Mouse (Mus musculus): Measurements from ENCODE around the gene Enoph1. TPM values are rescaled to one million over a fixed set of nuclear protein-coding genes. Genes with fewer than 3 reads are reported as not detected.

The Enoph1 gene
- polyA plus RNA-seq, 1 experiment: not detected

DNA sequence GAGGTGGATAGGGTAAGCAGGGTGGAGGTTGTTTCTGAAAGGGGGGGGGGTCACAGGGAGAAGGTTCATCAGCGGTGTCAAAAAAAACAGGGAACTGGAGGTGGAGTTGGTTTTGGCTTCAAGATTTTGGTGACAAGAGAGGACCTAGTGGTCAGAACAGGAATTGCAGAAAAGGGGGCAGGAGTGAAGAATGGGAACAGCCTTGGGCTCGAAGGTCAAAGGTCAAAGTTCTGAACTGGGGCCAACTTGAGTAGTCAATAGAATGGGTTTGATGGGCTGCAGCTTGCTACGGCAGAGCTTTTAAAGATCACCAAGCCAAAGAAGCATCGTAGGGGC is 32.8 kb upstream of the Enoph1 start:
- 83% methylated on average over 4 of the region's 4 CpGs for WGBS
- TF ChIP-seq CTCF (IDR thresholded peaks at IDR 0.05; ENCODE audit: insufficient read depth, low read depth, low read length) (no peak), POLR2A (IDR thresholded peaks at IDR 0.05; ENCODE audit: insufficient read depth, low read depth, low read length) (no peak)

DNA sequence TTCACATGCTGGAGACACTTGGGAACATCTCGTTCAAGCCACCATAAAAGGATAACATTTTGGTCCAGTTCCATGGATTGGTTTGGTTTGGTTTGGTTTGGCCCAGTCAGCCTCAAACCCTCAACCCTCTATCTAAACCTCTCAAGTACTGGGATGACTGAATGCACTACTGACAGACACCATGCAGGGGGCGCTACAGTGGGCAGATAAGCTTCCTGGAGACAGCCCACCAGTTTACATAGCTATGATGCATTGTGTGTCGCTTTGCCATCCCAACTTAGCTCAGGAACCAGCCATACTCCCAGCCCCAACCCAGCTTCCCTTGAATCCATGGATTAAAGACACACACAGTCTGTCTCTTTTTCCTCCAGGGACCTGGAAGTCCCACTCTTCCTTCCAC is 31.3 kb upstream of the Enoph1 start:
- Histone ChIP-seq H3K4me3 (ENCODE audit: insufficient read depth, low read depth, low read length) (no peak overlapping the region), H3K27ac (ENCODE audit: insufficient read depth, low read depth, low read length) (no peak overlapping the region), H3K4me1 (ENCODE audit: control insufficient read depth, insufficient read depth, low read length) (no peaks in the 10 kb centered on the region)
- no peak for TF ChIP-seq POLR2A (IDR thresholded peaks at IDR 0.05; ENCODE audit: insufficient read depth, low read depth, low read length)
- TF ChIP-seq CTCF (IDR thresholded peaks at IDR 0.05; ENCODE audit: insufficient read depth, low read depth, low read length): no peak
- 66% methylated on average over 3 of the region's 3 CpGs for WGBS

More for the DNA sequence above, 32.8 kb upstream of the Enoph1 start:
- H3K4me1 ChIP-seq (ENCODE audit: control insufficient read depth, insufficient read depth, low read length): no peaks in the 10 kb centered on the region
- no peak overlapping the region for H3K4me3 ChIP-seq (ENCODE audit: insufficient read depth, low read depth, low read length)
- H3K27ac ChIP-seq (ENCODE audit: insufficient read depth, low read depth, low read length): no peak overlapping the region

DNA sequence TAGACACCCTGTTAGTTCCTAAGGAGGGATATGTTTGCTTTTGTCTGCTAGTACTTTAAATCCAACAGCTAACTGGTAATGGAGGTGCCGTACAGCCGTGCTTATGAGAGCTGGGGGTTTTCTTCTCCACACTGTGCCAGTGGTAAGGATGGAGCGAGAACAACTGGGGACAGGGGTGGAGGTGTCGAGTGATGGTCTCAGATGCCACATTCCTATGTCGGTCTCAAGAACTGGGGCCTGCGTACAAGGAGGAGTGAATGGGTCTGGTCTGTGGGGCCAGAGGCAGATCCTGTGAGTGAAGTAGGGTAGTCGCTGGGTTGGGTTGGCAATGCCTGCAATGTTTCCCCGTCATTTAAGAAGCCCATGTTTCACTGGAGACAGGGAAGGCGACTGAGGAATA is 27.2 kb upstream of the Enoph1 start:
- no peaks in the 10 kb centered on the region for H3K4me1 ChIP-seq (ENCODE audit: control insufficient read depth, insufficient read depth, low read length)
- TF ChIP-seq POLR2A (IDR thresholded peaks at IDR 0.05; ENCODE audit: insufficient read depth, low read depth, low read length) (no peak), CTCF (IDR thresholded peaks at IDR 0.05; ENCODE audit: insufficient read depth, low read depth, low read length) (no peak)
- H3K27ac ChIP-seq (ENCODE audit: insufficient read depth, low read depth, low read length): no peak overlapping the region
- WGBS: 93% methylated on average over 9 of the region's 9 CpGs
- no peak overlapping the region for H3K4me3 ChIP-seq (ENCODE audit: insufficient read depth, low read depth, low read length)

DNA sequence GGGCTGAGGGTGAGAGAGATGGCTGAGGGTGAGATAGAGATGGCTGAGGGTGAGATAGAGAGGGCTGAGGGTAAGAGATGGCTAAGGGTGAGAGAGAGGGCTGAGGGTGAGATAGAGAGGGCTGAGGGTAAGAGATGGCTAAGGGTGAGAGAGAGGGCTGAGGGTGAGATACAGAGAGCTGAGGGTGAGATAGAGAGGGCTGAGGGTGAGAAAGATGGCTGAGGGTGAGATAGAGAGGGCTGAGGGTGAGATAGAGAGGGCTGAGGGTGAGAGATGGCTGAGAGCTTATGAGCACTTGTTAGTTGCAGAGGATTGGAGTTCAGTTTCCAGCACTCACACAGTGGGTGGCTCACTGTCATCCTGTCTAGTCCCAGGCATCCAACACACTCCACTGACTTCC is 19.7 kb upstream of the Enoph1 start:
- no peak overlapping the region for H3K27ac ChIP-seq (ENCODE audit: insufficient read depth, low read depth, low read length)
- H3K4me1 ChIP-seq (ENCODE audit: control insufficient read depth, insufficient read depth, low read length): peaks cover 3% of the 10 kb centered on the region
- TF ChIP-seq CTCF (IDR thresholded peaks at IDR 0.05; ENCODE audit: insufficient read depth, low read depth, low read length) (no peak), POLR2A (IDR thresholded peaks at IDR 0.05; ENCODE audit: insufficient read depth, low read depth, low read length) (no peak)

DNA sequence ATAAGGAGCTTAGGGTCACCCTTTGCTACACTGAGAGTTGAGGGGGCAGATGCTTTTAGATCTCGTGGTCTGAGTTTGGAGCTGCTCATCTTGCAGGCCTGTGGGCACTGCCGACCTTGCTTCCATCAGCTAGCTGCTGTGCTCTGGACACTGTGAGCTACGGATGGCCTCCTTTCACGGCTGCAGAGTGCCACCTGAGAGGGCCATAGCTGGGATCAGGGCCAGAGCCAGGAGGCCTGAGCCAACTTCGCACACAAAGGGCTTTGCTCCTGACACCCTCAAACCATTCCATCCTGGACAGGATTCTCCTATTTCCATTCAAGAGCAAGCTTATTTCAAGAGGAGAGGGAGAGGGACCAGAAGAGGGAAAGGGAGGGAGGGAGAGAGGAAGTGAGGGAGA is 15.4 kb upstream of the Enoph1 start:
- WGBS: 71% methylated on average over 5 of the region's 5 CpGs
- Histone ChIP-seq H3K4me3 (ENCODE audit: insufficient read depth, low read depth, low read length) (no peak overlapping the region), H3K27ac (ENCODE audit: insufficient read depth, low read depth, low read length) (no peak overlapping the region), H3K4me1 (ENCODE audit: control insufficient read depth, insufficient read depth, low read length) (peaks cover 3% of the 10 kb centered on the region)
- TF ChIP-seq POLR2A (IDR thresholded peaks at IDR 0.05; ENCODE audit: insufficient read depth, low read depth, low read length) (no peak), CTCF (IDR thresholded peaks at IDR 0.05; ENCODE audit: insufficient read depth, low read depth, low read length) (no peak)

More for the DNA sequence above, 19.7 kb upstream of the Enoph1 start:
- H3K4me3 ChIP-seq (ENCODE audit: insufficient read depth, low read depth, low read length): no peak overlapping the region

DNA sequence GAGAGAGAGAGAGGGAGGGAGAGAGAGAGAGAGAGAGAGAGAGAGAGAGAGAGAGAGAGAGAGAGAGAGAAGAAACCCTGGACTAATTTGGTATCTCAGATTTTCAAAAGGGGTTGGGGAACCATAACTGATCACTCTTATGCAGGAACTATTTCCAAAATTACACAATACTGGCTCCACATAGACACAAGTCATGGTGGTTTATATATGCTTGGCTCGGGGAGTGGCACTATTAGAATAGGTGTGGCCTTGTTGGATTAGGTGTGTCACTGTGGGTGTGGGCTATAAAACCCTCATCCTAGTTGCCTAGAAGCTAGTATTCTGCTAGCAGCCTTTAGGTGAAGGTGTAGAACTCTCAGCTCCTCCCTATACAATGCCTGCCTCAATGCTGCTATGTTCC is 14.9 kb upstream of the Enoph1 start:
- WGBS: 97% methylated on average over 1 of the region's 1 CpGs

DNA sequence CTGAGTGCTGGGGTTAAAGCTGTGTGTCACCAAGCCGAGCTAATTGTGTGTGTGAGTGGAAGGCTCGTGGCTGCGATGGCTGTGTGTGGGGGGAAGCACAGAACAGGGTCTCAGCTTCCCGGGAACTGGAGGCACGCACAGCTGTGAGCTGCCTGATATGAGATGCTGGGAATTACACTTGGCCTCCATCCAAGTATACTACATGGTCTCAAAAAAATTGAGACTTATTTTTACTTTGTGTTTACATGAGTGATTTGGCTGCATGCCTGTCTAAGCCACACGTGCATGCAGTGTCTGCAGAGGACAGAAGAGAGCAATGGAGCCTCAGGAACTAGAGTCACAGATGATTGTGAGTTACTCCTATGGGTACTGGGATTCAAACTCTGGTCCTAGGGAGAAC is 9.7 kb upstream of the Enoph1 start:
- 5% methylated on average over 6 of the region's 6 CpGs for WGBS
- Histone ChIP-seq H3K27ac (ENCODE audit: insufficient read depth, low read depth, low read length) (no peak overlapping the region), H3K4me1 (ENCODE audit: control insufficient read depth, insufficient read depth, low read length) (0 out of 2 replicates have a peak, but pooled peaks cover 2% of the 10 kb centered on the region), H3K4me3 (ENCODE audit: insufficient read depth, low read depth, low read length) (no peak overlapping the region)
- TF ChIP-seq POLR2A (IDR thresholded peaks at IDR 0.05; ENCODE audit: insufficient read depth, low read depth, low read length) (no peak), CTCF (IDR thresholded peaks at IDR 0.05; ENCODE audit: insufficient read depth, low read depth, low read length) (no peak)

More for the DNA sequence above, 14.9 kb upstream of the Enoph1 start:
- TF ChIP-seq CTCF (IDR thresholded peaks at IDR 0.05; ENCODE audit: insufficient read depth, low read depth, low read length) (no peak), POLR2A (IDR thresholded peaks at IDR 0.05; ENCODE audit: insufficient read depth, low read depth, low read length) (no peak)
- Histone ChIP-seq H3K4me3 (ENCODE audit: insufficient read depth, low read depth, low read length) (no peak overlapping the region), H3K4me1 (ENCODE audit: control insufficient read depth, insufficient read depth, low read length) (peaks cover 3% of the 10 kb centered on the region), H3K27ac (ENCODE audit: insufficient read depth, low read depth, low read length) (no peak overlapping the region)

DNA sequence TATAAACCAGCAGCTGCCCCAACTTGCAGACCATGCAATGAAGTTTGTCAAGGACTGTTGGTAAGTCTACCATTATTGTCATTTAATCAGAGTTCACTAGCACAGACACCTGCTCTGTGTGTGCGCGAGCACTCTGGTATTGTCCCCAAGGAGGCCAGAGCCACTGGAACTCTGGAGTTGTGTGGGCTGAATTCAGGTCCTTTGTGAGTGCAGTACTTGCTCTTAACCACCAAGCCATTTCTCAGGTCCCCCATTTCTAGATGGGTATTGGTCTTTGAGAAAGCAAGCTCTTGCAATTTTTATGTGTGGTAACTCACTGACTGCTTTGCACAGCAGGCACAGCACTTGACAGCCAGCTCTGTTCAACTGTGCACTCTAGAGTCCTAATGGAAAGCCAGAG is 7.7 kb upstream of the Enoph1 start:
- WGBS: 84% methylated on average over 2 of the region's 2 CpGs
- no peak overlapping the region for H3K27ac ChIP-seq (ENCODE audit: insufficient read depth, low read depth, low read length)
- TF ChIP-seq POLR2A (IDR thresholded peaks at IDR 0.05; ENCODE audit: insufficient read depth, low read depth, low read length): no peak
- H3K4me3 ChIP-seq (ENCODE audit: insufficient read depth, low read depth, low read length): no peak overlapping the region
- peaks cover 9% of the 10 kb centered on the region for H3K4me1 ChIP-seq (ENCODE audit: control insufficient read depth, insufficient read depth, low read length)

DNA sequence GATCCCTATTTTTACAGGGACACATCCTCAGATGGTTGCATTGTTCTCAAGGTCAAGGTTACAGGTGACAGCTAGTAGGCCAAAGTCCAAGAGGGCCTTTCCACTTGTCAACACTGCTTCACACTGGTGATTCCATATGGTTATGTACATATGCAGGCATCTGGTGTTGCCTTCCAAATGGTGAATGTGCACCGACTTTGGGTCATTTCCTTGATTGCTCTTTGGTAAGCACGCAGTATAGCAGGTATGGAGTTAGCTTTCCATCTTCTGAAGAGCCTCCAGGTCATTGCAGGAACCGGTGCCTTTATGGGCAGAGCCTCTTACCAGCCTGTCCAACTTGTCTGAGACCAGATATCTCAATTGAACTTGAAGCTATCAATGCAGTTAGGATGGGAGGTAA is 7.1 kb upstream of the Enoph1 start:
- H3K4me1 ChIP-seq (ENCODE audit: control insufficient read depth, insufficient read depth, low read length): peaks cover 9% of the 10 kb centered on the region
- H3K4me3 ChIP-seq (ENCODE audit: insufficient read depth, low read depth, low read length): no peak overlapping the region
- 82% methylated on average over 3 of the region's 3 CpGs for WGBS
- TF ChIP-seq CTCF (IDR thresholded peaks at IDR 0.05; ENCODE audit: insufficient read depth, low read depth, low read length) (no peak), POLR2A (IDR thresholded peaks at IDR 0.05; ENCODE audit: insufficient read depth, low read depth, low read length) (no peak)
- no peak overlapping the region for H3K27ac ChIP-seq (ENCODE audit: insufficient read depth, low read depth, low read length)

DNA sequence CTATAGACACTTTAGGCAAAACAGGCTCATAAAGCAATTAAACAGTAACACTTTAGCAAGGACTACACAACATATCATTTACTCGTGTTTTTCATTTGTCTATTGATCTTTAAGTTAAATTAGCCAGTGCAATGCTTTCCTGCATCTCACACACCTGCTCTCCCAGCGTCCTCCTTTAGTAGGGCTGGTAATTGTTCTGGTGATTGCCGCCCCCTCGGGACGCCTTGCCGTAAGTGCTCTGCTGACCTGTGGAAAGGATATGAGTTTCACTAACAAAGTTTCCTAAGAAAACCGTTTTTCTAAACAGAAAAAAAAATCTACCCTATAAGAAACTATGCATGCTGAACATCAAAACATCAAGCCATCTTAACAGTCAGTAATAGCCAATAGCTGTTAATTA is 3.8 kb upstream of the Enoph1 start:
- Histone ChIP-seq H3K4me3 (ENCODE audit: insufficient read depth, low read depth, low read length) (no peak overlapping the region), H3K4me1 (ENCODE audit: control insufficient read depth, insufficient read depth, low read length) (peaks cover 6% of the 10 kb centered on the region), H3K27ac (ENCODE audit: insufficient read depth, low read depth, low read length) (no peak overlapping the region)
- WGBS: 12% methylated on average over 7 of the region's 7 CpGs
- no peak for TF ChIP-seq CTCF (IDR thresholded peaks at IDR 0.05; ENCODE audit: insufficient read depth, low read depth, low read length)
- TF ChIP-seq POLR2A (IDR thresholded peaks at IDR 0.05; ENCODE audit: insufficient read depth, low read depth, low read length): no peak

Data from olfactory bulb, adult 2 months (tissue).